Comparison of ENCODE assay signal across 10 mouse cellular contexts in the genomic region with DNA sequence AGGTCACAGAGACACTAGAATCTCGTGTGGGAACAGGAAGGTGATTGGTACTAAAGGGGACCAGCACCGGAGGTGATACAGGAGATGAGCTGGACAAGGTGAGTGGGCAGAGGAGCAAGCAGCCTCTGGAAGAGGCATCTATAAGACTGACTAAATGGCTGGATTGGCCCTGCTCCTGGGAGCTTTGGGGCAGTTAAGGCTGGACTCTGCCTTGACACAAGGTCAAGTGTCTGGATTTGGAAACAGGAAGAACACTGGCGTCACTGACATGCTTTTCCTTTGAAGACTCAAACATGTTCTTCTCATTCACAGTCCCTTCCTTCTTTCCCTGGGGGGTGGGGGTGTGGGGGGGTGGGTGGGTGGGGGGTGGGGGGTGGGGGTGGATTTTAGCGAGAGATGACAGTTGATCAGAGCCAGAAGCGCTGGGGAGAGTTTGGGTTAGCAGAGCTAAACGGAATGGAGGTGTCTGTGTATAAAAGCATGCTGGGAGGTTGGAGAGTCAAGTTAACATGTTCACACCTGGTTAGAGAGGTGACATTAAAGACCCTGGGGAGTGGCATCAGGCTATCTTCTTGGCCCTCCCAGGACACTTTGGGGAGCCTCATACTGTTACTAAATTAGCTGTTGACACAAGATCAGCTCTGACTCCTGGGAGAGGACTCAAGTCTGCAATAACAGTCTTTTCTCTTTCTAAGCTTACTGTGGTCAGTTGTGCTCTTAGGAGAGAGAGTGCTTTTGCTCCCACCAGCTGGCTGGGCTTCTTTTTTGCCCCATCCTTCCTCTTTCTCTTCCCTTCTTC. TPM values are rescaled to one million over a fixed set of nuclear protein-coding genes. Genes with fewer than 3 reads are reported as not detected.
DNase-seq lines count a peak whose midpoint lies in the region; ATAC-seq and TF ChIP-seq lines count a peak whose summit lies in the region.
"Had no signal": no experiment of that assay in that cellular context is flagged by ENCODE, and none has a peak within 500 bp of the region (broad histone marks: within the 10 kb centered on the region; RNA-seq: fewer than 3 reads in every experiment).

No protein-coding gene starts in this region.

- H3K9ac ChIP-seq in neural tube, embryonic 12.5 days = no peak overlapping the region
- H3K9ac ChIP-seq in neural tube, embryonic 15.5 days (replicated peaks) = no peak overlapping the region
- no peak overlapping the region for H3K9ac ChIP-seq in liver, embryonic 14.5 days (replicated peaks)

- TF ChIP-seq EP300 in liver, embryonic 14.5 days (IDR thresholded peaks at IDR 0.05; ENCODE audit: low read depth) = no peak

- no peaks in the 10 kb centered on the region for H3K27me3 ChIP-seq in neural tube, embryonic 12.5 days (replicated peaks)
- no peaks in the 10 kb centered on the region for H3K27me3 ChIP-seq in neural tube, embryonic 15.5 days (replicated peaks)
- no peaks in the 10 kb centered on the region for H3K27me3 ChIP-seq in liver, embryonic 14.5 days (ENCODE audit: control insufficient read depth, insufficient read depth, low read length)

- WGBS in neural tube, embryonic 12.5 days = 64% methylated on average over 6 of the region's 6 CpGs
- 65% methylated on average over 6 of the region's 6 CpGs for WGBS in neural tube, embryonic 15.5 days
- 31% methylated on average over 6 of the region's 6 CpGs for WGBS in liver, embryonic 14.5 days (ENCODE audit: insufficient replicate concordance)

- H3K27ac ChIP-seq in neural tube, embryonic 12.5 days = no peak overlapping the region
- H3K27ac ChIP-seq in neural tube, embryonic 15.5 days (replicated peaks) = no peak overlapping the region
- no peak overlapping the region for H3K27ac ChIP-seq in liver, embryonic 14.5 days

- intact Hi-C loops in gastrocnemius, postnatal 36 days (cut with DNase I) = no loop called here

- no peaks in the 10 kb centered on the region for H3K9me3 ChIP-seq in neural tube, embryonic 12.5 days
- H3K9me3 ChIP-seq in neural tube, embryonic 15.5 days (replicated peaks) = no peaks in the 10 kb centered on the region
- no peaks in the 10 kb centered on the region for H3K9me3 ChIP-seq in liver, embryonic 14.5 days (ENCODE audit: control insufficient read depth, low read length)

- H3K4me3 ChIP-seq in neural tube, embryonic 12.5 days = no peak overlapping the region
- no peak overlapping the region for H3K4me3 ChIP-seq in neural tube, embryonic 15.5 days (replicated peaks)
- peak overlapping the region in 1 of 2 experiments; percentile 49; a peak in 2 of 4 replicates for H3K4me3 ChIP-seq in liver, embryonic 14.5 days (ENCODE audit: insufficient read depth in 1 of 2, low read depth in 2 of 2, low read length in 2 of 2)

- peak; percentile 31 for DNase-seq in gastrocnemius, adult 18-20 months (ENCODE audit: low spot score)
- no peak for DNase-seq in gastrocnemius, postnatal 36 days
- no peak for DNase-seq in liver, embryonic 14.5 days (ENCODE audit: low read depth in 3 of 3, low spot score in 3 of 3)
- DNase-seq in spleen, postnatal 14 days (ENCODE audit: low spot score in 2 of 2) = no peak
- no peak for DNase-seq in spleen, postnatal 36 days (ENCODE audit: low spot score in 2 of 2)
- DNase-seq: gastrocnemius, postnatal 25 days had no signal

- H3K4me1 ChIP-seq in neural tube, embryonic 12.5 days = peaks cover 19% of the 10 kb centered on the region
- H3K4me1 ChIP-seq in neural tube, embryonic 15.5 days = peaks cover 19% of the 10 kb centered on the region
- peaks cover 0 to 12% of the 10 kb centered on the region in 2 experiments; a peak in 2 of 4 replicates for H3K4me1 ChIP-seq in liver, embryonic 14.5 days (replicated peaks; ENCODE audit: control insufficient read depth in 2 of 2, insufficient read depth in 2 of 2, low read length in 1 of 2)

- TF ChIP-seq CTCF in liver, embryonic 14.5 days (IDR thresholded peaks at IDR 0.05; ENCODE audit: low read depth) = no peak

- H3K4me2 ChIP-seq in neural tube, embryonic 12.5 days (replicated peaks) = peak overlapping the region; percentile 74; the same call in 1 of the 2 replicates
- no peak overlapping the region for H3K4me2 ChIP-seq in neural tube, embryonic 15.5 days
- H3K4me2 ChIP-seq in liver, embryonic 14.5 days (ENCODE audit: low read depth) = peak overlapping the region; percentile 43

- no peak for ATAC-seq in neural tube, embryonic 12.5 days (ENCODE audit: low FRiP score, low read depth)
- ATAC-seq in neural tube, embryonic 15.5 days (ENCODE audit: low FRiP score) = no peak
- ATAC-seq in liver, embryonic 14.5 days (ENCODE audit: insufficient read depth) = no peak
- ATAC-seq in monocyte, adult 5-6 weeks (replicated peaks; ENCODE audit: insufficient number of reproducible peaks, low FRiP score, low TSS enrichment, poor library complexity, severe bottlenecking) = no peak

- no peaks in the 10 kb centered on the region for H3K36me3 ChIP-seq in neural tube, embryonic 12.5 days
- no peaks in the 10 kb centered on the region for H3K36me3 ChIP-seq in neural tube, embryonic 15.5 days
- no peaks in the 10 kb centered on the region for H3K36me3 ChIP-seq in liver, embryonic 14.5 days (replicated peaks; ENCODE audit: control insufficient read depth, insufficient read depth, low read depth)

RNA-seq across cellular contexts. Expression of a gene that starts 1.9 kb away (rescaled TPM):
- 10 to 100 TPM; 10.7 to 19.6 TPM for total RNA-seq in gastrocnemius, adult 18-20 months (2021)
- total RNA-seq in gastrocnemius, postnatal 36 days (2021) = 10 to 100 TPM; 13.2 to 15.9 TPM
- polyA plus RNA-seq in neural tube, embryonic 12.5 days (2016; fragmentation: Nextera tagmentation; extraction: Ambion mirVana) = 8.1 and 8.4 TPM in 2 replicates
- polyA plus RNA-seq in neural tube, embryonic 15.5 days (2015; fragmentation: Nextera tagmentation; extraction: Ambion mirVana) = 9.9 and 14.1 TPM in 2 replicates
- polyA plus RNA-seq in liver, embryonic 14.5 days (2012; rRNA removed) = 54.9 and 57.0 TPM in 2 replicates
- polyA plus RNA-seq in liver, embryonic 14.5 days (2014; fragmentation: Nextera tagmentation; extraction: Ambion mirVana) = 65.5 and 71.8 TPM in 2 replicates
- 41.0 to 151 TPM (median 72.9 TPM) in 3 replicates for total RNA-seq in monocyte, adult 5-6 weeks (2017)

RNA-seq across cellular contexts. Expression of a gene that starts 7.3 kb away (rescaled TPM):
- total RNA-seq in gastrocnemius, adult 18-20 months (2021) = 1 to 10 TPM; 5.3 to 9.5 TPM
- total RNA-seq in gastrocnemius, postnatal 36 days (2021) = 1 to 10 TPM; 6.0 to 7.5 TPM
- 0.23 TPM in 1 of 2 replicates, not detected in the other for polyA plus RNA-seq in neural tube, embryonic 12.5 days (2016; fragmentation: Nextera tagmentation; extraction: Ambion mirVana)
- 0.36 and 2.8 TPM in 2 replicates for polyA plus RNA-seq in neural tube, embryonic 15.5 days (2015; fragmentation: Nextera tagmentation; extraction: Ambion mirVana)
- 1.4 and 2.1 TPM in 2 replicates for polyA plus RNA-seq in liver, embryonic 14.5 days (2012; rRNA removed)
- polyA plus RNA-seq in liver, embryonic 14.5 days (2014; fragmentation: Nextera tagmentation; extraction: Ambion mirVana) = 3.3 and 5.5 TPM in 2 replicates
- total RNA-seq in monocyte, adult 5-6 weeks (2017) = 101 to 156 TPM (median 112 TPM) in 3 replicates
- polyA plus RNA-seq: embryonic facial prominence, embryonic 11.5 days had no signal
